Mouse (Mus musculus) T-cell, adult 2 months (primary cell): Measurements from ENCODE around the gene Fntb.

ENCODE experiments used
- DNase-seq: peaks from one replicate; pipeline ENCODE4 v3.0.0; 2022; ENCODE audit warnings: low spot score

Fntb gene

DNA sequence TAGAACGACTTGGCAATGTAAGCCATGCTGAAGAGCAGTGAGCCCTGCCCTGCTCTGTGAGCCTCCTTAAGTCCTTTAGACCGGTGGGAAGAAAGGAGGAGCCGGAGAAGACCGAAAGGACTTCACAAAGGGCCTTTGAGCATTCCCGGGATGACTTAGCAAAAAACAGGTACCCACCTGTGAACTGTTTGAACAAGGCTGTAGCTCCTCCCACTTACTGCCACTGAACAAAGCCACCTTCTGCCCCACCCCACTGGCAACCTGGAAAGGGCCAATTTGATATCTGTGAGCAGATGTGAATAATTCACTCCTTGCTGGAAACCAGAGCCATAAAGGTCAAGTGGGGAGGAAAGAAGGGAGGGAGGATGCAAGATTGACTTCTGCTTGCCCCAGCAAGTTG lies 30.0 kb downstream of the Fntb start, which contains the start of gene Gpx2:
Gene Gpx2, minus strand, starts transcription at position 205 of the 400 bp plus-strand sequence.
- no peak for DNase-seq

DNA sequence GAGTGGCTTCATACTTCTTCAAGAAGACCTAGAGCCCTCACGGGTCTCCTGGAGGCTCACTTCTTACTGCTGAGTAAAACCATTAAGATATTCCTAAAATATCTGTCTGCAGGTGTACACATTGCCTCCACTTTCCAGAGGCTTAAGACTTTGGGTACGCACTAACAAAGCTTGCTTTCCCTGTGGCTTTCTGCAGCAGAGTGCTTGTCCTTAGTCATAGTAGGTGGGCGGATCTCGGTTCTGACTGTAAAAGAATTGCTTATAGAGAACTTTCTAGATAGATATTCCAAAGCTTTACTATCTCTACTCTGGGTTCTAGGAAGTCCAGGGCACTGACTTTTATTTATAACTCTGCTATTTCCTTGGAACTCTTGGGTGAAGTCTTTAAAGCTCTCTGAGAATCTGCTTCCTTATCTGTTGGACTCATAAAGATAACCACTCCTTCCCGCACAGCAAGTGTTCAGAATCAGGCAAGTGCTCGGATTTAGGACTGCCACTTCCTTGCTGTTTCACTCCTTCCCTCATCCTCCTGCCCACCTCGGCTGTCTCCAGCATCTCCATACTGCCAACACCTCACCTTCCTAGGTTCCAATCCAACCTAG lies 31.6 kb downstream of the Fntb start:
- DNase-seq: no peak

DNA sequence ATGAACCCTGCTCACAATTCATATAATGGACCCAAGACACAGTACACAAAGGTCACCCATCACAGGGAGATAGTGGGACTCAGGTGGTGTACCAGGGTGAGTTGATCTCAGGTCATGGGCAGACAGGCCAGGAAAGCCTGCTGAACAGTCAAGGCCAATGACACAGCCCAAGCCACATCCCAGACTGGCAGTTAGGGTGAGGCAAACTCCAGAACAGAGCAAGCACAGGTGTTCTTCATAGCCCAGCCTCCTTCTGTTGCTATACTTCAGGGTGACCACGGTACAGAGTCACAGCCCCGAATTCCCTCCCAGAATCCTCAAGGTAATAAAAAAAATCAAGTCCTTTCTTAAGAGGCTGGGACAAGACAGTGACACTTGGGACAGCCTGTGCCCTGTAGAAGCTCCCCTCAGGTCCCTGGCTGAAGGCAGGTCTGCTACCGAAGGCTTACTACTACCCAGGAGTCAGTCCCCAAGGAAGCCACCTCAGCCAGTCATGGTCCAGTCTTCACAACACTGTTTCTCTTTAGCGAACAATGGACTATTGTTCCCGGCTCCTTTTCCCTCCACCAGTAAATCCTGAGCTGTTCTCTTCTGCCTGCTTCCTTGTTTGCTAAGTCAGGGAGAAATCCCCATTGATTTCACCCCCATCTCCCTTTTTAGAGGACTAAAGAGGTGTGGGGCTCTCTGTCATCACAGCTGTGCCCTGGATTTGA lies 32.8 kb downstream of the Fntb start:
- no peak for DNase-seq

DNA sequence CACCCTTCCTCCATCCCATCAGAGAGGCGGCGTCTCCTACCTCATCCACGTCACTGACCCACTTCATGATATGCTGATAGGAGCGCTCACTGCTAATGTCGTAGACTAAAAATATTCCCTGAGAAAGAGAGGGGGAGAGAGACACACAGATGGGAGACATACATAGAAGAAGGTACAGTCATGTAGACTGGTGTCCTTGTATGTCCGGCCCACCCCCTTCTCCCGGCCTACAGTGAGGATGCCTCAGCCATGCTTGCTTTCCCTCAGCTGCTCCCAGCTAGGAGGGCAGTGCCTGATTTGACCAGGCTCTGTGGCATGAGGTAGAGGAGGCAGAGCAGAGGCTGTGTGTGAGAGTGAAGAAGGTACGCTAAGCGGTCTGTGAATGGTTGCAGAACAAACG lies 37.6 kb downstream of the Fntb start:
- no peak for DNase-seq

DNA sequence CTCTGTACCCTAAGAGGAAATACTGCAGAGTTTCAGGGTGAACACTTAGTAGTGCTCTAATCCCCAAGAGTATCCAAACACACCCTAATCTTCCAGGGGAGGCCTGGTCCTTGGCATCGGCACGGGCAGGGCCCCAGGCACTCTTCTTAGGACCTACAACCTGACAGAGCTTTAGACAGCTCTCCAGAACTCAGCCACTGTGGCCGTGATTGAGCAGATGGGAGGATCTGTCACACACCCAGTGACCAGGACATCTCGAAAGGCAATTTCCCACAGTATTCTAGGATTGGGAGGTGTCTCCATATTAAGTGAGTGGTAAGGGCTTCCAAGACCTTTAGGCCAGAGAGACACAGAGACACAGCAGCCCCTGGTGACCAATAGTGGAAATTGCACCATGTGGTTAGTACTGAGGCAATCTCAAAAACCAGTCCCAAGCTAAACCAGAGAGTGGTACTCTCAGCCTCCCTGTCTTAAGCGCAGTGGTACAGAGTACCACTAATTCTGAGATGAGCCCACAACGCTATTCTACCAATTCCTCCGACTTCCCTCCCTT lies 38.4 kb downstream of the Fntb start:
- DNase-seq: peak; percentile 35

DNA sequence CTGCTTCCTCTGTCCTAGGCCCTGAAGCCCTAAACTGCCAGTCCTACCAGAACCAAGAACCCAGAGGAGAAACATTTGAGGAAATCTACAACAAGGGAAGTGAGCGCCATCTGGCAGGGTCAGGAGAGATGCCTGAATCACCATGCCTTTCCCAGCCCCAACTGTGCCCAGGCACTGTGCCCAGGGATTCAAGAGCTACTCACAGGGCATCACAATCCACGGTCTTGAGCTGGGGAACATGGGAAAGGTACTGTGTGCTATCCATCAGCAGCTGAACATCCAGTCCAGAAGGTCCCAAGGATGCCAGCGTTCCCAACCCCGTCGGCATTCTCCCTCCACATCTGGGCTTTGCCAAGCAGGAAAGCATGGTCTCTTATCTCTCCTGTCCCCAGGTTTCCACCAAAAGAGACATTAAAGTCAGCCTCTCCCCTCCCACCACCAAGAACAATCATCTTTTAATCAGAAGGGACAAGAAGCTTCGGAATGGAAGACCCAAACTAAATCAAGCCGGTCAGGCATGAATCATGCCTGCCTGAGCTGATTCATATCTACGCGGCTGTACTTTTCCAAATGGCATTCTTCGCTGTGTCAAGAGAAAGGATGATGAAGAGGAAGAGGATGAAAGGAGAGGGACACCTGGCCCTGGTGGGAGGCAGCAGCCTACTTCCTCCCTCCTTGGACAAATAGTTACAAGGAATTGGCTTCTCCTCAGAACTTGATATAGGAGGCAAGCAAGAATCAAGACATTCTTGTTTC lies 39.8 kb downstream of the Fntb start:
- DNase-seq: no peak

DNA sequence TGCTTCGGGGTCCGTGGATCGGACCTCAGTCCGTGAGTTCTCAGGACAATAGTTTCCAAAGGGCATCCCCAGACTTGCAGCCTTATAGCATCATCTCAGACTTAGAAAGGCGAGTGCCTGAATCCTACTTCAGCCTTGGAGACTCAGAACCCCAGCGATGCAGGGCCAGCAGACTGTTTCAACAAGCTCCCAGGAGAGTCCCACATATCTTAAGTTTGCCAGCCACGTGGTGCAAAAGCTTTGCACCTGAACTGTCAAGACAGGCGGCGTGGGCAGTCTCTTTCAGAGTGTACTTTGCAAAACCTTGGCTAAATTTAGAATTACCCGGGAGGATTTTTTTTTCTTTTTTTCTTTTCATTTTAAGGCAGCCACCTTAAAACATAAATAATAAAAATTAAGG lies 42.4 kb downstream of the Fntb start:
- DNase-seq: no peak

DNA sequence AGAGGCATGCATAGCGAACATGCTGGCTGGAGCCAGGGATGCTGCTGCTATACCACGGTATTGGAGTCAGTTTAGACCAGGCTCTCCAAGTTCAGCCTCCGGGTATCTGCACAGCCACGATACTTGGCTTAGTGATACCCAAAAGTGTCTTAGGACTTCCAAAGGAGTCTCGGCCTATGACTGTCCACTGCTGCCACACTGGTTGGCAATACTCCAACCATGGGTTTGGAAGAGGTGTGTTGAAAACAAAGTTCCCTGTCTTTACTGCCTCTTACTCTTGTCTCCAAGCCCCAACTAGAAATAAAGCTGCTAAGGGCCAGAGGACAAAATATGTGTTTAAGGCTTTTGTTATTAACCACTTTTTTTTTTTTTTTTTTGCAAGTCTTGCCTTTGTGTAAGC lies 45.1 kb downstream of the Fntb start:
- no peak for DNase-seq

DNA sequence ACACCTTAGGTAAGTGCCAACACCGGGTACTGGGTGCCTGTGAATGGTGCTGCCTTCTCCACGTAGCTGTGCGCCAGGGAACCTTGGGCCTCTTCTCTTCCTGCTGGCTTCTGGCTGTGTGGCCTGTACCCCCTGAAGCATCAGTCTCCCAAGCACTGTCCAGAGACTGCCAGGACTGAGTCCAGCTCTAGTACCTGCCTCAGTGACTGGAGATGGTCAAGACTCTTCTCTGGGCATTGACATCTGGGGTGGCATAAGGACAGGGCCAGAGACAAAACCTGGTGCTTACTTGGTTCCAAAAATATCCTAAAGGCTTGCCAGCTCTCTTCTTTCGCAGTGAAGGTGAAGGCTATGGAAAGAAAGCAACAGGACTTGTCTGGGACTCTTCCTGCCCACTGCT lies 45.6 kb downstream of the Fntb start:
- no peak for DNase-seq

DNA sequence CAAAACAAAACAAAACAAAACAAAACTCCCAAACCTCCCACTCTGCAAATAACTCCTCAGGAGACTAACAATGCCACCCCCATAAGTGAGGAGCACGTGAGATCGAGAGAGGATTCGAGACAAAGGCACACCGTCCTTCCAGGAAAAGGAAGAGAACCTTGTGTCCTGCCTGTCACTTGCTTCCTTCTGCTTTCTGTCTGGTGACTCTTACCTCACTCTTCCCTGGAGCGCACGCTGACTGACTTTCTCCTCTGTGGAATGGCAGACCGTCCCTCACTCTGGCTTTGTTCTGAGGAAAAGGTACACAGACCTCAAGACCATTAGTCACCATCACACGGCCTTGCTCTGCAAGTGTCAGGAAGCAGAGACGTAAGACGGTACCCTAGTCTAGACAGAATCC lies 48.2 kb downstream of the Fntb start:
- DNase-seq: no peak

DNA sequence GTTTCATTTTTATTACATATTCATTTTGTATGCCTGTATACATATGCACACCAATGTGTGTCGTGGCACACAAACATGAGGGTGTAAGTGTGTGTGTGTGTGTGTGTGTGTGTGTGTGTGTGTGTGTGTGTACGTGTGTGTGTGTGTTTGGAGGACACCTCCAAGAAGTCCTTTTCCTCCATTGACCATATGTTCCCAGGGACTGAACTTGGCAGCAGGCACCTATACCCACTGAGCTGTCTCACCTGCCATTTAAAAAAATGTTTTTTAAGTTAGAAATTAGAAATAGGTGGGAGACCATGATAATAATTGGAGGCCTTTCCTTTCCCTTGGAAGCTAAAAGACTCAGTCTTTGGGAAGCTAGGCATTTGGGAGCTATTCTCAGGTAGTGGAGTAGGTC lies 48.7 kb downstream of the Fntb start:
- DNase-seq: no peak

DNA sequence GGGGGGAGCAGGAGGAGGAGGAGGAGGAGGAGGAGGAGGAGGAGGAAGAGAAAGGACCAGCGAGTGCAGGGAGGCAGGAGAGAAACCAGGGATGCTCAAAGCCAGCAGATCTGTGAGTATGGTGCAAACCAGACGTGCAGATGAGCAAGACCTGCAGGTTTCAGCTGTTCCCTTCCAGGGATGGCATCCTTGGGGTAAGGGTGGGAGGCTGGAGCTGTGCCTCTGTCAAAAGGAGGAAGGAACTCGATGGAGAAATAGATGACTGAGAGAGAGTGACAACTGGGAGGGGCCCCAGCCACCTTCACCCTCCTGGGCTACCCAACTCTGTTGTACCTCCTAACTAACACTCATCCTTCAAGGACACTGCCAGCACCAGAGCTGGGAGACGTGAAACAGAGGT lies 51.3 kb downstream of the Fntb start:
- DNase-seq: no peak

DNA sequence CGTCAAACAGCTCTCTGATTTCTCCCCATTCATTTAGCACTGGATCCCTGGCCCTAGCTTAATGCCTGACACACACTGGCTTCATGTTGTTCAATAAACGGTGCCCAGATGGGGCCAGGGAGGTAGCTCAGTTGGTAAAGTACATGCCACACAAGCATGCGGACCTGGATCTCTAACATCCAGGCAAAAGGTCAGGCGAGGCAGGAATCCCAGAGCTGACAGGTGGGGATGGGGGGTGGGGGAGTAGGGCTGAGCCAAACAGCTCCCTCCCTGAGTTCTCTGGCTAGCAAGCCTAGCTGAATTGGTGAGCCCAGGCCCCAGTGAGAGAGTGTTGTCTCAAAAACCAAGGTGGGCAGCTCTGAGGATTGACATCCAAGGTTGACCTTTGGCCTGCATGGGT lies 51.8 kb downstream of the Fntb start:
- no peak for DNase-seq

DNA sequence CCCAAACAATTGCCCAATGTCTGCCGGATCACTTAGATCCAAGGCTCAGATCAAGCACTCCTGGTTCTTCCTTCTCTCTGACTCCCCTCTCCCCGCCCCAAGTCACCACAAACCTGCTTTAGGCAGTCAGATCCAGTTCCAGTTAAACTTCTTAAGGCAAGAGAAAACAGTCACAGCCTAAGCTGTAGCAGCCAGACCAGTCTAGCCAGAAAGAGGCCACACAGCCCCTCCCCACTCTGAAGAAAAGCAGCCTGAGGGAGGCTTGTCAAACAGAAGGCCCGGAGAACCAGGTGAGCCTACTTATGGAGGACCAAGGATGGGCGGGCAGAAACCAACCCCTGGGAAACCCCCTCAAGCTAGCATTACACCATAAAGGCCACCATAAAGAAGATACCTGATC lies 52.7 kb downstream of the Fntb start:
- DNase-seq: no peak

DNA sequence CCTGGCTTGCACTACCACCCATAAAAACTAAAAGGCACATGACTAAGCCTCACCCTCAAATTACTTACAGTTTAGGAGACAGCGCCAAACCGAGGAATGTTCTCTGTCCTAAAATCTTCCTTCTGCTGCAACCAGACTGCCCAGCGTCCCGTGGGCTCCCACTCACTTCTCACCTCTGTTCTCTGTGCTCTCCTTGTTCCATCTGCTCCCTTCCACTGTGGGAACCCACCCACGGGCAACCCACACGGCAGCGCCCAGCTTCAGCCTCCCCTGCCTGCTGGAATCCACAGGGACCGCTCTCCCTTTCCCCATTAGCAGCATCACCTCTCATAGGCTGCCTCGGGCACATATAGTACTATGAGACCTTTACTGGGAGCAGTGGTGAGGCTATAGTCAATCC lies 53.5 kb downstream of the Fntb start:
- DNase-seq: no peak

DNA sequence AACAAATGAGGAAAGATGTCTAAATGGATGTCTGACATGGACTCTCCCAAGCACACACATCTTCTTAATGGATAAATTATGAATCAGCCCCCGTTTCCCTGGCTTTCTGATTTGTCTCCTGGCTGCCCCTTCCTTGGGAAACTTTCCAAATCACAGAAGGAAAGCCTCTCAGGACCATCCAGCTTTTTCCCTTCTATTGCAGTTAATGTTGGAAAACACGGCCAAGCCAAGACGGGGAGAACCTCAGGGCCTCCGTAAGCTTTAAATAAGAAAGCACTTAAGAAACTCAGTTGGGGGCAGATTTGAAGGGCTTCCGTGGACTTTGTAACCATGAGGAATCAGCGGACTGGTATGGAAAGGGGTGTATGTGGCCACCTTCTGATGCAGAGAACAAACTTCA lies 54.4 kb downstream of the Fntb start:
- DNase-seq: no peak

DNA sequence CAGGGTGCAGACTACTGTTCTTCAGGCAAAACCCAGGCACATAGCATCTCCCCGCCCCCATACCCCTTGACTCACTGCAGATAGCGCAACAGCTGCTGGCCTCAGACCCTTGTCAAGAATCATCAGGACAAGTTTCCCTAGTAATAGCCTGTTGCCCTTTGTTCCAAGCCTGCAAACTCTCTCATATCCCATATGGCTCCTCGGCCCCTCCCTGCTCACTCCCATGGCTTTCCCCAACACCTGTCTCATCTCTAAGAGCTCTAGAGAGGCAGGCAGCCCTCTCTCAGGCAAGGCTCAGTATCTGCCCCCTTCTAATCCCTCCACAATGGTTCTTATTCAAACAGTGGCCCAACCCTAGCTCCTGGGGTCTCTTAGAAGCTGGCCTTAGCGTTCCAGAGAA lies 55.2 kb downstream of the Fntb start:
- DNase-seq: no peak

DNA sequence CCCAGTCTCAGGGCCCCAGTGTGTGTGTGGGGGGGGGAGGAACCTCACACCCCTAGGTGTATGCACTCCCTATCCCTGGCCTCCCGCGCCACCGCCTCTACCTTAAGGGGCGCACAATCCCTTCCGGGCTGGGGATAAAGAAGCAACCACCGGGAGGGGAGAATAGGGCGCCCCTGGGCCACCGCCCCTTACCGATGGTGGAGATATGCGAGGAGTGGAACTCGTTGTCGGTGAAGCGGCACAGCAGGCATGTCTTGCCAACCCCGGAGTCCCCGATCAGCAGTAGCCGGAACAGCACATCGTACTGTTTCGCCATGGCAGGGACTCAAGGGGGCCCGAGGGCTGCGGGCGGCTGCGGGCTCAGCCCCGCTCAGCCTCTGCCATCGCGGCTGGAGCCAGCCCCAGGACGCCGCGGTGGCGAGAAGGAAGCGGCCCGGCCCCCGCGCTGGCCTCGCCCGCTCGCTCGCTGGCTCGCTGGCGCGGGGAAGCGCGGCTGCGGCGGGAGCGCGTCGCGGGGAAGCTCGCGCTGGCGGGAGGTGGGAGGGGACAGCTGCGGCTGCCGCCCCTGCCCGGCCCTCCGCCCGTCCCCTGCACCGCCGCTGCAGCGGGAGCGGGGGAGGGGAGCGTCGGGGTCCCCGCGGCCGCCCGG lies 56.7 kb downstream of the Fntb start:
- peak; percentile 13 for DNase-seq

DNA sequence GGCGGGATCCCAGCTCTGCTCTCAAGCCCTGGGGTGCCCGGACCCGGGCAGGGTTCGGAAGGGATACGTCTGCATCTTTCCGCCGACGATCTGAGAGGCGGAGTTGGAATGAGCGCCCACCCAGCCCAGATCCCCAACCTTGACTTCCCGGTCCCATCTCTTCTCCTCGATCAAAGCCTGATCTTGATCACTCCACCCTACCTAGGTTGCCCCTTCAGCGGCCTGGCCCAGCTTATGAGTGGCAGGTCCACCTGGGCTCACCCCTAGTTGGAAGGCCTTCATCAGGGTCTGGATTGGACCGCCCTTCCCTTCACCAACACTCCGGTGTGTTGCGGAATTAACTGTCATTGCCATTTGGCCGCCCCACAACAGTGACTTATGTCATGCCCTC lies 57.3 kb downstream of the Fntb start, which contains the start of gene Rab15:
Gene Rab15, minus strand, starts transcription at position 258 of the 391 bp plus-strand sequence.
- no peak for DNase-seq

DNA sequence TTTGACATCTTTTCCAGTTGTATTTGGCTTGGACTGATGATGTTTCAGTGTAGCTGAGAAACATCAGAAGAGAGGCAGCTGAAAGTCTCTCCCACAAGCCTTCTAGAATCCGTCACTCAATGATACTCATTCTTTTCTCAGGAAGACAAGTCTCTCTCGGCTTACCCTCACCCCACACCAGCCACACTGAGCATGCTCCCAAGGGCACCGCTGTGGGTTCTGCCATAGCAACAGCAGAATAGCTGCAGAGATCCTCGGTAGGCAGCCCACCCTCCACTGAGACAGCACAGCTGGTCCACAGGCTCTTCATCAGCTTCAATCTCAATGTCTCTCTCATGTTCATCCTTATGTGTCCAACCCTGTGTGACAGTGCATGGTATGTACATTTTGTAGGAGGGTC lies 59.9 kb downstream of the Fntb start:
- no peak for DNase-seq

DNA sequence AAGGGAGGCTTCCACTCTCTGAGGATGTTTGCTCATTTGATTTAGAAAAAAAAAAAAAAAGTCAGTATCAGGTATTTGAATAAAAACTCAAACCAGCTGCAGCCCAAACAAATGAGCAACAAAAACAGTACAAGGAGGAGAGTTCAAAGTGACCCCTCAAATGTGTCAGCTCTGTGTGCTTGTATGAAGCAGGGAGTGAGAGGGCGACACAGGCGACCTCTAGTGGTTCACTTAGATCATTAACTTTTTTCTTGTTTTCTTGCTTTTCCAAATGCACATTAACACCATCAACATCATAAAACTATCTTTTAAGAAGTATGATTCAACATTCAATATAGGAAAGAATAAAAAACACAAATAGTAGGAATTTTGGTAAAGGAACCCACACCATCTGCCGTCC lies 67.3 kb downstream of the Fntb start:
- peak; percentile 37 for DNase-seq

DNA sequence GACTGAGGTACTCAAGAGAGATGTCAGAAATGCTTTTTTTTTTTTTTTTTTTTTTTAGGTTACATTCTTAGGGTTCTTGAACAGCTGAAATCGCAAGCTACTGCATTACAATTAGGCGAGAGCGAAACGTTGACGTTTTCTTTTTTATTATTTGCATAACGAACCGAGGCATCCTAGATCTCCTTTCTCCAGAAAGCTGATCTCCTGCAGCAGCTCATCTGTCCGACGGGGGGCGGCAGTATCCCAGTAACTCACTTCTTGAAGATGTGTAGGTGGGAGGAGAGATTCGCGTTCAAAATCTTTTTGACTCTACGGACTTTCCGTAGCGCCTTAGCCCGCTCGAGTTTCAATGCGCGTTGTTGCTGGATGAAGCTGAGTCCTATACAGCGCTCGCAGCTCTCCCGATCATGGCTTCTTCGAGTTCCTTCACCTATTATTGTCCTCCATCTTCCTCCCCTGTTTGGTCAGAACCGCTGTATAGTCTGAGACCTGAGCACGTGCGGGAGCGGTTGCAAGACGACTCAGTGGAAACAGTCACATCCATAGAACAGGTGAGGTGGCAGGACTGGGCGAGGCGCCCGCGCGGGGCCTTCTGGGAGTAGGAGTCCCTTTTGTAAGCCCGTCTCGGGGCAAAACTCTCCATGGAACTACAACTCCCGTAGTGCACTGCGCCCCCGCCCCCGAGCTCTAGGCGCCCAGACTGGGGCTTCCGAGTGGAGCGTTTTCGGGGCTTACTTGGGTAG lies 71.9 kb downstream of the Fntb start:
- peak; percentile 97 for DNase-seq
